Mouse (Mus musculus): Measurements from ENCODE around the gene Sfta2.
A peak's percentile ranks its signal among the peaks of the same experiment; 100 is the strongest.

Sfta2 gene

DNA sequence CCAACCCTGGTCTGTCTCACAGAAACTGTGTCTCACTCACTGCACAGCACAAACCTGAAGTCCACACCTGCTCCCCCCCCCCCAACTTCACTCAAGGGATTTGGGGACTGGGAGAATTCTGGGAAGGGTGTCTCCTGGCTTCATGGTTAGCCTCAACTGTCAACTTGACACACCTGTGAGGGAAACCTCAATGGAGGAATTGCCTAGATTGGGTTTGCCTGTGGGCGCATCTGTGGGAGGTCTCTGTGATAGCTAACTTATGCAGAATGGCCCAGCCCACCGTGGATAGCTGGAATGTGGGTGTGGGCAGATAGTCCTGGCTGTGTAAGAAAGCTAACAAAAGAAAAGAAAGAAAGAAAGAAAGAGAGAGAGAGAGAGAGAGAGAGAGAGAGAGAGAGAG, at the start of gene Sfta2:
Gene Sfta2, plus strand, starts transcription at position 301 of the 400 bp plus-strand sequence.
- DNase-seq (ENCODE audit: low spot score), result no peak

GRCm38 (mm10) chr17:35551881-35552414, 49.4 kb upstream of the Sfta2 start, which contains the start of gene Cdsn:
Cdsn (plus strand) TSS chr17:35552128.
- DNase-seq (ENCODE audit: low spot score), result no peak

GRCm38 (mm10) chr17:35554321-35554720, 47.0 kb upstream of the Sfta2 start:
- DNase-seq (ENCODE audit: low spot score), result no peak

GRCm38 (mm10) chr17:35554761-35555397, 46.5 kb upstream of the Sfta2 start:
- DNase-seq (ENCODE audit: low spot score), result no peak

GRCm38 (mm10) chr17:35556186-35556765, 45.1 kb upstream of the Sfta2 start:
- DNase-seq (ENCODE audit: low spot score), result no peak

- peak; percentile 53 for DNase-seq (ENCODE audit: low spot score)
These were observed 44.5 kb upstream of the Sfta2 start for GRCm38 (mm10) chr17:35556812-35557211.

DNA sequence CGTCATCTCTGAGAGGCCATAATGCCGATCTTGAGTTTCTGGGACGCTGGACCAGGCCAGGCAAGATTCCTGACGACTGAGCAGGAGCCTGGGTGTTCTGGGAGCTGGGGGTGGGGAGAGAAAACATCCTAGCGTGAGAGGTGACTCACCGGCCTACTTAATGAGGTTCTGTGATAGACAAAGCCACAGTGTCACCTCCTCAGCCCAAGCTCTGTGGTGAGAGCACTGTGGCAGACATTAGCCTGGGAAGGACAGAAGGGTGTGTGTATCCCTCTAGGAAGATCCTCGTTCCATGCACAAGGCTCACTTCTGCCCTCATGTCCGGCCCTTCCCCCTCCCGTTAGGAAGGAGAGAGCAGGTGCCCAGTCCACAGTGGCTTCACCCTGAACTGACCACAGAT, 44.0 kb upstream of the Sfta2 start:
- no peak for DNase-seq (ENCODE audit: low spot score)

GRCm38 (mm10) chr17:35558216-35558615, 43.1 kb upstream of the Sfta2 start:
- no peak for DNase-seq (ENCODE audit: low spot score)

DNA sequence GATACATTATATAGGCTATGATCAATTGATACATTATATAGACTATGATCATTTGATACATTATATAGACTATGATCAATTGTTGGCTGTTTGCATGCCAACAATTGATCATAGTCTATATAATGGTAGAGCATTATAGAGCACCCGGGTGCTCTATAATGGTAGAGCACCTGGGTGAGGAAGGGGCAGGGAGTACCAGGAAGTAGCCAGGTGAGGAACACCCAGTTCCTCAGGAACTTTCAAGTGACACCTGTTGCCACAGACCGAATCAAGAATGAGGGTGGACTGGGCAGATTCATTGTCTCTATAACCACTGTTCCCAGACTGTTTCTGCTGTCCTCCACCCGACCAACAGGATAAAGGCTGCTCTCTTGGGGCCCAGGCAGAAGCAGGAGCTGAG, 34.2 kb upstream of the Sfta2 start, which contains the start of gene 2300002M23Rik:
Gene 2300002M23Rik, plus strand, starts transcription at position 301 of the 400 bp plus-strand sequence.
- no peak for DNase-seq (ENCODE audit: low spot score)

DNA sequence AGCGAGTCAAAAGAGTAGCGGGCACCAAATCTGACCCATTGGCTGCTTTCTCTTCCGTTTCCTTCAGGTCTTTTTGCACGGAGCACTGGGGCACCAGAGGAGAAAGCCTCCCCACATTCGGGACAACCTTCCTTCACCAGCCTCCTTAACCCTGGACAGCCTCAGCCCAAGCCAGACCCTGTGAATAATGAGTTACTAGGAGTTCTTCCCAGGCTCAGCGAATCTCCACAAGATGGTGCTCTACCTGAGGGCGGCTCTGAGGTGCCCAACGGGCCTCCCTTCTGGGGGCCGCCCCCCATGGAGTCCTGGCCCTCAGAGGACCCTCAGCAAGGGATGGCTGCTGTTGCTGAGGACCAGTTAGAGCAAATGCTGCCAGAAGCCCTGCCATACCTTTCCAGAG, 33.6 kb upstream of the Sfta2 start:
- no peak for DNase-seq (ENCODE audit: low spot score)

- DNase-seq (ENCODE audit: low spot score), result no peak
These were observed 32.0 kb upstream of the Sfta2 start for GRCm38 (mm10) chr17:35569091-35569944.

DNA sequence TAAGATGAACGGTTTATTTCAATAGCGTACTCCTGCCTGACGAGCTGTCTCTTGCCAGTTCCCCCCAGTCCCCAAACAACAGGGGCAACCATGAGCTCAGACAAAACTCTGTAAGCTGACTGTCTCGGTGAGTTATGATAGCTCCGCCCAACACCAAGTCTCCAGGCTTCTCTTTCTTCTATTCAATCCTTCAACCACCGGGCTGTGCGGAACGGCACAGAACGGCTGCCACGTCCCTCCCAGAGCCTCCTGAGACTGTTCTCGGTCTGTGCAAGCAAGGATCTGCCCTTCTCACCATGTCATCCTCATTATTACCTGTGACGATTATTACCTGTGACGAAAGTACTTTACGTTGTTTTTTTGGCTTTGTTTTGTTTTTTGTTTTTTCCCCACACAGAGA, 30.5 kb upstream of the Sfta2 start:
- DNase-seq (ENCODE audit: low spot score), result no peak

DNA sequence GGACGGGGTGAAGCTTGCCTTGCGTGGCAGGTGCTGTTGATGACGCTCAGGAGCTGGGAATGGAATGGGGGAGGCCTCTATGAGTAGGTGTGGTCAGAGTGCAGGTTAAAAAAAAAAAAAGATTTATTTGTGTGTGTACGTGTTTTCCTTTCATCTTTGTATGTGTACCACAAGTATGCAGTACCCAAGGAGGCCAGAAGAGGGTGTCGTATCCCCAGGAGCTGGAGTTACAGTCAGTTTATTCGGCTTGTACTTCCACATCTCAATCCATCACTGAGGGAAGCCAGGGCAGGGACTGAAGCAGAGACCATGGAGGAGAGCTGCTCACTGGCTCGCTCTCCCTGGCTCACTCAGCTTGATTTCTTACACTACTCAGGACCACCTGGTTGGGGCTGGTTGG, 29.9 kb upstream of the Sfta2 start:
- no peak for DNase-seq (ENCODE audit: low spot score)

GRCm38 (mm10) chr17:35578211-35578610, 23.1 kb upstream of the Sfta2 start:
- peak; percentile 83 for DNase-seq (ENCODE audit: low spot score)

GRCm38 (mm10) chr17:35582900-35583299, 18.4 kb upstream of the Sfta2 start:
- DNase-seq (ENCODE audit: low spot score), result no peak

- DNase-seq (ENCODE audit: low spot score), result peak; percentile 70
These were observed 16.9 kb upstream of the Sfta2 start for GRCm38 (mm10) chr17:35584330-35584937.

DNA sequence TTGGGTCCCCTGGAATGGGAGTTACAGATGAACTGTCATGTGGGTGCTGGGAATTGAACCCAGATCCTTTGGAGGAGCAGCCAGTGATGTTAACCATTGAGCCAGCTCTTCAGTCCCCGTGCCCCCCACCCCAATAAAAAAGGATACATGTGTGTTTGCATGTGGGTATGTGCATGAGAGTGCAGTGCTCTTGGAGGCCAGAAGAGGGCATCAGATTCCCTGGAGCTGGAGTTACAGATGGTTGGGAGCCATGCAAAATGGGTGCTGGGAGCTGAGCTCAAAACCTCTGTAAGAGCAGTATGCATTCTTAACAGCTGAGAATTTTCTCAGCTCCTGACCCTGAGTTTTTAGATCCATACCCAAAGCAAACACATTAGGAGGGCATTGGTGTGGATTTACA, 14.1 kb upstream of the Sfta2 start:
- DNase-seq (ENCODE audit: low spot score), result no peak

DNA sequence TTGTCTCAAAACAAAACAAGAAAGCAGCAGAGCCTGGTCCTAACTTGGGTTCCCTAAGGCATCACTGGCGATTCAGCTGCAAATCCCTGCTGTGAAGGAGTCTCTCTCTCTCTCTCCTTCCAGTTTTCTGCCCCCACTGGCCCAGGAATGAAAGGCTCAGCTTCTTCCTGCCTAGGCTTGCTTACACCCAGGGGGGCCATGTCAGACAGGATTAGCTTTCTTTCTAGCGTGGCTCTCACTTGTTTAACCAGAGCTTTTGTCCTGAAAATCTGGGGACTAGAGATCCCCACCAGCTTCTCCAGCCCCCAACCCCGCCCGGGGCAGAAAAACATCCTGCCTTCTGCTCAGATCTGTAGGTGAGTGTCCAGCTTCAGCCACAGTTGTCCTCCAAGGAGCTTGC, 13.0 kb upstream of the Sfta2 start:
- no peak for DNase-seq (ENCODE audit: low spot score)

DNA sequence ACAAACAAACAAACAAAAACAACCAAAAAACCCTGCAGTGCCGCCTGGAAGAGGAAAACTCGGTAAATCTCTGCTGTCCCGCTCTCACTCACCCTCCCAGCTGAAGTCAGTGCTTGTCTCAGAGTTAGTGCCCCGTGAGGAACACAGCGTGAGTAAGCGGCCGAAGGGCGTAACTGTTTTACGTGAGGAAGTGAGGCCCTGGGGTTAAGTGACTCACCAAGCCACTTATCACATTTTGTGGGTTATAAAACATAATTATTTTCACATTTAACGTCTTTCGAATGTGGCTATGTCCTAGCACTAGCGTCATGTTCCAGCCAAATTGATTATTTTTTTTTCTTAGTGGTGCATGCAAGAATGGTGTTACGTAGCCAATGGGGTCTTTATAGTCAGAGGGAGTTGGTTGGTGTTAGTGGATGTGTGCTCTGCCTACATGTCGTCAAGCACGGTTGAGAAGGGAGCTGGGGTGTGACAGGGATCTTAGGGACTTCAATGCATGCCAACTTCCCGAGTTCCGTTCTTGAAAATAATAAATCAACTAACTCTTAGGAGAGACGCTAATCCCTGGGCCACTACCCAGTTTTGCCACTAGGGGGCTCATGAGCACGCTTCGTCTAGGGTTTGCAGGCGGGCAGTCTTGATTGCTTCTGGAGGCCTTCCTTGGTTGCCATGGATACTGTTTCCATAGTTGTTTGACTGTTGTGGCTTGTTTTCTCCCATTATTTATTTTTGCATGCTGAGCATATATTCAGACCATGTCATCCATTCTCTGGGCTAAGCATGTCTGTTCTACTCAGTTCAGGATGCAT, 10.7 kb upstream of the Sfta2 start:
- peak; percentile 74 for DNase-seq (ENCODE audit: low spot score)

DNA sequence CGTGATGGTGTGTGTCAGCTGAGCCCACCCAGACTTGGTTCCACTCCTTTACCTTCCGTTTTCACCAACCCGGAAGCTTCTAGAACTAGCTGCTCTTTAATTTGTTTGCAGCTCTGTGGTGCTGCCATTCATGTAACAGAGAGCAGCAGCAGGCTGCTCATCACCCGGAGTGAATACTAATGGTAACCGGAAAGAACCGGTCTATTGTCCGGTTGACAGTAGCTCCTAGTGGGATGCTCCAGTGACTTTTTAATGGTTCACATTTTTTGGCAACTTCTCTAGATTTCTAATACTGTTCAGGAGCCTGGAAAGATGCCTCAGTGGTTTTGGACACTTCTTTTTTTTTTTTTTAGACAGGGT, 10.2 kb upstream of the Sfta2 start:
- no peak for DNase-seq (ENCODE audit: low spot score)

GRCm38 (mm10) chr17:35591731-35592130, 9.6 kb upstream of the Sfta2 start:
- DNase-seq (ENCODE audit: low spot score), result no peak

DNA sequence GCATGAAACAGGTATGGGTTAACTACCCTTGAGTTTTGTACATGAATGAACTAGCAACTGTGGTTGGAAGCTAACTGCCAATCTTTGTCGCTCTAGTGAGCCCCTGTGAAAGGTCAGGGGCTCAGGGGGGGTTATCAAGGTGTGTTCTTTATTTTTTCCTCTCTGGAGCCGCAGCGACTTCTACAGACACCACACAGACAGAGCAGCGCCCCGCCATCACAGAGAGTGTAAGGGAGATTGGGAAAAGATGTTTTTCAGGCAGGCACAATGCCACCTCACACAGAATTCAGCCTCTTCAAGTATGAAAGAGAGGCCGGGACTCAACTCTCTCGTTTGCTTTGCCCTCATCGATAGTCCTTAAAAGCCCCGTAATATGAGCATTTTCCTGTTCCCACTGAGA, 9.2 kb upstream of the Sfta2 start:
- no peak for DNase-seq (ENCODE audit: low spot score)

Measured in lung, postnatal 25 days (tissue).